Mouse (Mus musculus): Measurements from ENCODE around the gene Sigirr. TPM values are rescaled to one million over a fixed set of nuclear protein-coding genes. Genes with fewer than 3 reads are reported as not detected.
A peak's percentile ranks its signal among the peaks of the same experiment; 100 is the strongest.

The Sigirr gene
- total RNA-seq, 2 experiments from 2014 or later = 2.3 to 2.8 TPM

- no peak for DNase-seq (ENCODE audit: extremely low spot score in 1 of 2, low spot score in 2 of 2)
- intact Hi-C loops (cut with DNase I) = no loop called here
These were observed 15.5 kb upstream of the Sigirr start for GRCm38 (mm10) chr7:141115874-141116273.

- intact Hi-C loops (cut with DNase I) = no loop called here
- DNase-seq (ENCODE audit: extremely low spot score in 1 of 2, low spot score in 2 of 2) = no peak
These were observed 2.8 kb upstream of the Sigirr start for GRCm38 (mm10) chr7:141103161-141103560.

- intact Hi-C loops (cut with DNase I) = no loop called here
- DNase-seq (ENCODE audit: extremely low spot score in 1 of 2, low spot score in 2 of 2) = no peak
These were observed 3.2 kb downstream of the Sigirr start for GRCm38 (mm10) chr7:141097177-141097576.

GRCm38 (mm10) chr7:141096649-141097056 is 3.7 kb downstream of the Sigirr start:
- peak in 1 of 2 experiments; percentile 83 for DNase-seq (ENCODE audit: extremely low spot score in 1 of 2, low spot score in 2 of 2)
- intact Hi-C loops (cut with DNase I) = no loop called here

GRCm38 (mm10) chr7:141096021-141096420 is 4.4 kb downstream of the Sigirr start:
- no peak for DNase-seq (ENCODE audit: extremely low spot score in 1 of 2, low spot score in 2 of 2)
- intact Hi-C loops (cut with DNase I) = no loop called here

- DNase-seq (ENCODE audit: extremely low spot score in 1 of 2, low spot score in 2 of 2) = no peak
- intact Hi-C loops (cut with DNase I) = no loop called here
These were observed 5.7 kb downstream of the Sigirr start for GRCm38 (mm10) chr7:141094487-141095205.

- intact Hi-C loops (cut with DNase I) = no loop called here
- DNase-seq (ENCODE audit: extremely low spot score in 1 of 2, low spot score in 2 of 2) = no peak
These were observed 6.4 kb downstream of the Sigirr start for GRCm38 (mm10) chr7:141093950-141094349.

- DNase-seq (ENCODE audit: extremely low spot score in 1 of 2, low spot score in 2 of 2) = peak in 1 of 2 experiments; percentile 89
- intact Hi-C loops (cut with DNase I) = no loop called here
These were observed 8.2 kb downstream of the Sigirr start for GRCm38 (mm10) chr7:141092051-141092735.

- no peak for DNase-seq (ENCODE audit: extremely low spot score in 1 of 2, low spot score in 2 of 2)
- intact Hi-C loops (cut with DNase I) = no loop called here
These were observed 10.1 kb downstream of the Sigirr start for GRCm38 (mm10) chr7:141090228-141090627.

- no peak for DNase-seq (ENCODE audit: extremely low spot score in 1 of 2, low spot score in 2 of 2)
- intact Hi-C loops (cut with DNase I) = no loop called here
These were observed 11.9 kb downstream of the Sigirr start for GRCm38 (mm10) chr7:141088473-141088872.

GRCm38 (mm10) chr7:141087894-141088293 is 12.5 kb downstream of the Sigirr start:
- no peak for DNase-seq (ENCODE audit: extremely low spot score in 1 of 2, low spot score in 2 of 2)
- intact Hi-C loops (cut with DNase I) = no loop called here

- intact Hi-C loops (cut with DNase I) = loop anchor here (5.0 kb wide), 1 partner anchor 33 kb away; no protein-coding TSS in a partner anchor
- DNase-seq (ENCODE audit: extremely low spot score in 1 of 2, low spot score in 2 of 2) = no peak
These were observed 20.6 kb downstream of the Sigirr start for GRCm38 (mm10) chr7:141079481-141080449.

- intact Hi-C loops (cut with DNase I) = loop anchor here (5.0 kb wide), 1 partner anchor 33 kb away; no protein-coding TSS in a partner anchor
These were observed 21.5 kb downstream of the Sigirr start for GRCm38 (mm10) chr7:141078876-141079275.

GRCm38 (mm10) chr7:141077841-141078240 is 22.5 kb downstream of the Sigirr start, which contains the start of gene Pkp3:
Gene Pkp3, plus strand, starts transcription at chr7:141078218.
- intact Hi-C loops (cut with DNase I) = loop anchor here (5.0 kb wide), 1 partner anchor 34 kb away; no protein-coding TSS in a partner anchor
- no peak for DNase-seq (ENCODE audit: extremely low spot score in 1 of 2, low spot score in 2 of 2)

More at GRCm38 (mm10) chr7:141078876-141079275, 21.5 kb downstream of the Sigirr start:
- no peak for DNase-seq (ENCODE audit: extremely low spot score in 1 of 2, low spot score in 2 of 2)

GRCm38 (mm10) chr7:141073782-141074181 is 26.6 kb downstream of the Sigirr start:
- DNase-seq (ENCODE audit: extremely low spot score in 1 of 2, low spot score in 2 of 2) = no peak
- intact Hi-C loops (cut with DNase I) = no loop called here

- no peak for DNase-seq (ENCODE audit: extremely low spot score in 1 of 2, low spot score in 2 of 2)
- intact Hi-C loops (cut with DNase I) = no loop called here
These were observed 28.2 kb downstream of the Sigirr start for GRCm38 (mm10) chr7:141072017-141072745.

GRCm38 (mm10) chr7:141070058-141070862 is 30.1 kb downstream of the Sigirr start:
- intact Hi-C loops (cut with DNase I) = no loop called here
- DNase-seq (ENCODE audit: extremely low spot score in 1 of 2, low spot score in 2 of 2) = peak; percentile 58 to 78

All from left cerebral cortex, postnatal 10 days (tissue).